Mouse (Mus musculus): ENCODE data around the gene 2700081O15Rik.

DNA sequence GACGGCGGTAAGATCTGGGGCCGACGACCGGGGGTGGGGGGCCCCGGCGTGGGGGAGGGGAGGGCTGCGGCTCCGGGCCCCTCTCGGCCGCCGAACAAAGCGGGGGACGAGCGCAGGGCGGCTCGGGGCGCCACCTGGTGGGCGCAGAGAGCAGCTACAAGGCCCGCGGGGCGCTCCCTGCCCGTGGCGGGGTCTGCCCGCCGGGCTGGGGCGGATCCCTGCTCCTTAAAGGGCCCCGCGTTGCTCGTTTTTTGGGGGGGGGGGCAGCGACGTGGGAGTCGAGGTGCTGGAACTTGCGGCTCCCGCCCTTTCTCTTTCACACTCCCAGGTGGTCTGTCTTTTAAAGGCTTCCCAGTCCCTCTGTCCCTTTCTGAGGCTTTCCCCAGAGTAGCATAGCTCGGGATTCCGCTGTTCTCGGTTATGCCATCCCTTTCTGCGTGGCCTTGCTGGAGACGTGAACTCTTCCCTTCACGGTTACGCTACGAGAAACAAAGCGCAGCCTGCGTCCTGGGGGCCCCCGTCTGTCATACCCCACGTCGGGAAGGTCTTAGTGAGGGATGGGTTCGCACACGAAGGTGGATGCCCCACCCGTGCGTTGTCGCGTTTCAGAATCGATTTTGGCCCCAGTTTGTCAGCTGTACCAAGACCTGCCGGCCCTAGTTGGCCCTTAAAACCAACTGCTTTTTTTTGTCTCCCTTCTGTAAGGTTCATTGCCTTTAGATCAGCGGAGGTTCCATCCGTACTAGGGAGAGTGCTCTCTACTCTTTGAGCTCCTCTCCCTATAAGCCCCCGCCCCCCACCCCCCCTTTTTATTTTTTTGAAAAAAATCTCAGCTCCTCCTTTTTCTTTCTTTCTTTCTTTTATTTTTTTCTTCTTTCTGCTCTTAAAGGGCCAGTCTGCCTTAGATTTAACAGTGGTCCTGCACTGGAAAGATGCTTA, 755 bp downstream of the 2700081O15Rik start:
- TF ChIP-seq CTCF (IDR thresholded peaks at IDR 0.05; ENCODE audit: low read depth, low read length) (peak; percentile 74), POLR2A (IDR thresholded peaks at IDR 0.05; ENCODE audit: extremely low read depth, insufficient read depth, low read length) (no peak)
